Mouse (Mus musculus): ENCODE measurements around the gene Kpna4.

- TF ChIP-seq GATA1 (IDR thresholded peaks at IDR 0.05; ENCODE audit: borderline replicate concordance, low read length) (no peak), FLI1 (IDR thresholded peaks at IDR 0.05; ENCODE audit: low read length) (no peak)
Observed at GRCm38 (mm10) chr3:69054760-69055432, 72.0 kb downstream of the Kpna4 start.

Data from megakaryocyte, embryonic 14.5 days (primary cell).